Mouse (Mus musculus): Measurements from ENCODE around the gene Mcu.

- no peak for TF ChIP-seq CTCF (conservative IDR thresholded peaks at IDR 0.05; ENCODE audit: low read length)
- no peak for TF ChIP-seq POU5F1 (IDR thresholded peaks at IDR 0.05; ENCODE audit: borderline replicate concordance, low read length)
- no peak for TF ChIP-seq NANOG (IDR thresholded peaks at IDR 0.05; ENCODE audit: borderline replicate concordance, low read length)
These were observed 77.5 kb downstream of the Mcu start for GRCm38 (mm10) chr10:59538767-59539532.

Data from E14TG2a.4 (cell line).